Mouse (Mus musculus) hindbrain, embryonic 13.5 days (tissue): ENCODE data around the gene Cdk5r2. TPM values are rescaled to one million over a fixed set of nuclear protein-coding genes. Genes with fewer than 3 reads are reported as not detected.
"Not testable (repeated sequence)": the region's sequence is repeated elsewhere in the genome, so short reads cannot be mapped to it uniquely, and the experiment has no call there.

Experiments
- ATAC-seq: fragments of 200-750 bp; cut with Nextera tagmentation; 2 replicates; pipeline ENCODE4 v1.8.0; 2017; ENCODE audit warnings: moderate TSS enrichment; ENCODE audit not compliant: low FRiP score
- H3K27ac ChIP-seq: fragments of 300-500 bp; sonication (generic); 2 replicates; pipeline ENCODE4 v1.5.1; 2015; ENCODE audit warnings: inconsistent platforms, mild to moderate bottlenecking, moderate library complexity
- H3K27me3 ChIP-seq: fragments of 300-500 bp; sonication (generic); 2 replicates; pipeline ENCODE4 v1.6.1; 2015; ENCODE audit warnings: mild to moderate bottlenecking, inconsistent platforms
- H3K36me3 ChIP-seq: fragments of 300-500 bp; sonication (generic); 2 replicates; pipeline ENCODE4 v1.6.1; 2015; ENCODE audit warnings: mild to moderate bottlenecking, inconsistent platforms
- H3K4me1 ChIP-seq: fragments of 300-500 bp; sonication (generic); replicated peaks from 2 replicates; pipeline ENCODE4 v1.6.1; 2015; ENCODE audit warnings: inconsistent platforms
- H3K4me2 ChIP-seq: fragments of 300-500 bp; sonication (generic); 2 replicates; pipeline ENCODE4 v1.6.1; 2015; ENCODE audit warnings: inconsistent platforms, mild to moderate bottlenecking, moderate library complexity
- H3K4me3 ChIP-seq: fragments of 300-500 bp; sonication (generic); 2 replicates; pipeline ENCODE4 v1.5.1; 2015; ENCODE audit warnings: mild to moderate bottlenecking, inconsistent platforms
- H3K9ac ChIP-seq: fragments of 300-500 bp; sonication (generic); 2 replicates; pipeline ENCODE4 v1.6.1; 2015; ENCODE audit warnings: mild to moderate bottlenecking, inconsistent platforms
- H3K9me3 ChIP-seq: fragments of 300-500 bp; sonication (generic); 2 replicates; pipeline ENCODE4 v1.6.1; 2016; ENCODE audit warnings: inconsistent platforms
- WGBS: fragments of 180-500 bp; shearing (Covaris S2); methylation state at CpG from one replicate; pipeline ENCODE4 v1.1.7; 2015; 5-methylcytosine and 5-hydroxymethylcytosine counted together
- polyA plus RNA-seq: library from polyadenylated mRNA; unstranded; fragments of >200 nt; fragmentation: Nextera tagmentation; extraction: Ambion mirVana; gene quantifications from 2 replicates; pipeline ENCODE4 v1.2.1, GENCODE M21; 2015

Gene Cdk5r2
- polyA plus RNA-seq, 1 experiment from 2014 or later: 6.1 TPM

GRCm38 (mm10) chr1:74818509-74818908 lies 36.2 kb upstream of the Cdk5r2 start:
- H3K27ac ChIP-seq: no peak overlapping the region
- H3K9me3 ChIP-seq: no peaks in the 10 kb centered on the region
- no peaks in the 10 kb centered on the region for H3K36me3 ChIP-seq
- peaks cover 8% of the 10 kb centered on the region for H3K4me1 ChIP-seq
- 97% methylated on average over 1 of the region's 1 CpGs for WGBS
- H3K4me2 ChIP-seq: no peak overlapping the region
- no peak overlapping the region for H3K4me3 ChIP-seq
- 0 out of 2 replicates have a peak, but pooled peaks cover 3% of the 10 kb centered on the region for H3K27me3 ChIP-seq
- no peak for ATAC-seq
- no peak overlapping the region for H3K9ac ChIP-seq

- not testable (repeated sequence) for H3K27me3 ChIP-seq, H3K4me1 ChIP-seq, ATAC-seq, H3K4me2 ChIP-seq, H3K9me3 ChIP-seq, H3K36me3 ChIP-seq, H3K27ac ChIP-seq, H3K4me3 ChIP-seq, H3K9ac ChIP-seq
- 94% methylated on average over 4 of the region's 4 CpGs for WGBS
Observed at GRCm38 (mm10) chr1:74823598-74823997, 31.1 kb upstream of the Cdk5r2 start.

GRCm38 (mm10) chr1:74824518-74825302 lies 30.0 kb upstream of the Cdk5r2 start:
- no peaks in the 10 kb centered on the region for H3K36me3 ChIP-seq
- 0 out of 2 replicates have a peak overlapping the region, but pooled peaks have one; percentile 32 for H3K27ac ChIP-seq
- 5% methylated on average over 14 of the region's 14 CpGs for WGBS
- peaks cover 9% of the 10 kb centered on the region for H3K4me1 ChIP-seq
- no peaks in the 10 kb centered on the region for H3K27me3 ChIP-seq
- H3K4me2 ChIP-seq: no peak overlapping the region
- no peaks in the 10 kb centered on the region for H3K9me3 ChIP-seq
- no peak for ATAC-seq
- H3K4me3 ChIP-seq: no peak overlapping the region
- H3K9ac ChIP-seq: no peak overlapping the region

GRCm38 (mm10) chr1:74830061-74830460 lies 24.7 kb upstream of the Cdk5r2 start:
- no peaks in the 10 kb centered on the region for H3K36me3 ChIP-seq
- no peaks in the 10 kb centered on the region for H3K9me3 ChIP-seq
- no peak overlapping the region for H3K4me3 ChIP-seq
- no peak overlapping the region for H3K27ac ChIP-seq
- H3K9ac ChIP-seq: no peak overlapping the region
- no peak for ATAC-seq
- H3K4me2 ChIP-seq: no peak overlapping the region
- WGBS: 86% methylated on average over 9 of the region's 9 CpGs
- H3K27me3 ChIP-seq: no peaks in the 10 kb centered on the region
- H3K4me1 ChIP-seq: peaks cover 3% of the 10 kb centered on the region

- 76% methylated on average over 3 of the region's 3 CpGs for WGBS
Observed at GRCm38 (mm10) chr1:74833255-74833654, 21.5 kb upstream of the Cdk5r2 start.

GRCm38 (mm10) chr1:74843090-74843489 lies 11.6 kb upstream of the Cdk5r2 start:
- H3K9ac ChIP-seq: no peak overlapping the region
- no peaks in the 10 kb centered on the region for H3K27me3 ChIP-seq
- H3K4me3 ChIP-seq: no peak overlapping the region
- WGBS: 80% methylated on average over 5 of the region's 5 CpGs
- no peak overlapping the region for H3K27ac ChIP-seq
- H3K36me3 ChIP-seq: no peaks in the 10 kb centered on the region
- H3K9me3 ChIP-seq: no peaks in the 10 kb centered on the region
- ATAC-seq: no peak
- H3K4me2 ChIP-seq: no peak overlapping the region
- H3K4me1 ChIP-seq: no peaks in the 10 kb centered on the region

More at GRCm38 (mm10) chr1:74833255-74833654, 21.5 kb upstream of the Cdk5r2 start:
- no peak overlapping the region for H3K4me2 ChIP-seq
- no peak overlapping the region for H3K9ac ChIP-seq
- H3K9me3 ChIP-seq: no peaks in the 10 kb centered on the region
- no peak overlapping the region for H3K27ac ChIP-seq
- no peak overlapping the region for H3K4me3 ChIP-seq
- no peaks in the 10 kb centered on the region for H3K4me1 ChIP-seq
- H3K27me3 ChIP-seq: no peaks in the 10 kb centered on the region
- ATAC-seq: no peak
- H3K36me3 ChIP-seq: no peaks in the 10 kb centered on the region

- H3K9me3 ChIP-seq: no peaks in the 10 kb centered on the region
- no peak overlapping the region for H3K27ac ChIP-seq
- no peak overlapping the region for H3K4me3 ChIP-seq
- ATAC-seq: no peak
- no peaks in the 10 kb centered on the region for H3K36me3 ChIP-seq
- 55% methylated on average over 9 of the region's 9 CpGs for WGBS
- 0 out of 2 replicates have a peak, but pooled peaks cover 14% of the 10 kb centered on the region for H3K27me3 ChIP-seq
- peaks cover 7% of the 10 kb centered on the region for H3K4me1 ChIP-seq
- no peak overlapping the region for H3K9ac ChIP-seq
- H3K4me2 ChIP-seq: no peak overlapping the region
Observed at GRCm38 (mm10) chr1:74846341-74846740, 8.4 kb upstream of the Cdk5r2 start.

GRCm38 (mm10) chr1:74848946-74849345 lies 5.8 kb upstream of the Cdk5r2 start:
- Histone ChIP-seq H3K4me2 (no peak overlapping the region), H3K27ac (no peak overlapping the region), H3K4me1 (peaks cover 22% of the 10 kb centered on the region), H3K27me3 (0 out of 2 replicates have a peak, but pooled peaks cover 24% of the 10 kb centered on the region), H3K9me3 (no peaks in the 10 kb centered on the region), H3K4me3 (no peak overlapping the region), H3K9ac (no peak overlapping the region), H3K36me3 (no peaks in the 10 kb centered on the region)
- ATAC-seq: no peak
- WGBS: 66% methylated on average over 5 of the region's 5 CpGs

- peaks cover 28% of the 10 kb centered on the region for H3K4me1 ChIP-seq
- H3K4me2 ChIP-seq: no peak overlapping the region
- H3K9ac ChIP-seq: no peak overlapping the region
- WGBS: 33% methylated on average over 6 of the region's 6 CpGs
- H3K9me3 ChIP-seq: no peaks in the 10 kb centered on the region
- no peak for ATAC-seq
- H3K4me3 ChIP-seq: no peak overlapping the region
- H3K27ac ChIP-seq: no peak overlapping the region
- no peaks in the 10 kb centered on the region for H3K36me3 ChIP-seq
- 0 out of 2 replicates have a peak, but pooled peaks cover 24% of the 10 kb centered on the region for H3K27me3 ChIP-seq
Observed at GRCm38 (mm10) chr1:74850251-74850650, 4.5 kb upstream of the Cdk5r2 start.

- Histone ChIP-seq H3K36me3 (no peaks in the 10 kb centered on the region), H3K4me1 (peaks cover 37% of the 10 kb centered on the region), H3K4me2 (no peak overlapping the region), H3K27me3 (0 out of 2 replicates have a peak, but pooled peaks cover 24% of the 10 kb centered on the region), H3K9me3 (no peaks in the 10 kb centered on the region), H3K27ac (peak overlapping the region; percentile 60; the same call in 1 of the 2 replicates), H3K4me3 (no peak overlapping the region), H3K9ac (peak overlapping the region; percentile 55)
- 7% methylated on average over 6 of the region's 6 CpGs for WGBS
- ATAC-seq: no peak
Observed at GRCm38 (mm10) chr1:74851001-74851775, 3.5 kb upstream of the Cdk5r2 start.

GRCm38 (mm10) chr1:74855156-74855555 lies 422 bp downstream of the Cdk5r2 start:
- ATAC-seq: peak; percentile 4; the same call in 1 of the 2 replicates
- peak overlapping the region; percentile 93 for H3K27ac ChIP-seq
- peaks cover 75% of the 10 kb centered on the region for H3K4me1 ChIP-seq
- WGBS: under 1% methylated on average over 44 of the region's 48 CpGs
- peak overlapping the region; percentile 98 for H3K9ac ChIP-seq
- H3K9me3 ChIP-seq: no peaks in the 10 kb centered on the region
- H3K36me3 ChIP-seq: no peaks in the 10 kb centered on the region
- peak overlapping the region; percentile 87 for H3K4me3 ChIP-seq
- H3K4me2 ChIP-seq: peak overlapping the region; percentile 88
- H3K27me3 ChIP-seq: peaks cover 26% of the 10 kb centered on the region; the same call in 1 of the 2 replicates

- ATAC-seq: no peak
- Histone ChIP-seq H3K9me3 (no peaks in the 10 kb centered on the region), H3K4me2 (peak overlapping the region; percentile 88), H3K36me3 (no peaks in the 10 kb centered on the region), H3K4me1 (peaks cover 73% of the 10 kb centered on the region), H3K27me3 (peaks cover 20% of the 10 kb centered on the region; the same call in 1 of the 2 replicates), H3K9ac (peak overlapping the region; percentile 98), H3K4me3 (peak overlapping the region; percentile 87), H3K27ac (peak overlapping the region; percentile 93)
- WGBS: under 1% methylated on average over 61 of the region's 74 CpGs
Observed at GRCm38 (mm10) chr1:74855651-74856438, 1.1 kb downstream of the Cdk5r2 start.
